Mouse (Mus musculus) C2C12 (cell line): Measurements from ENCODE around the gene Zmynd11. TPM values are rescaled to one million over a fixed set of nuclear protein-coding genes. Genes with fewer than 3 reads are reported as not detected.

Experiments used
- H3K27me3 ChIP-seq: one replicate; pipeline ENCODE4 v1.6.1; 2011; ENCODE audit not compliant: control insufficient read depth, insufficient read depth, insufficient read length
- H3K36me3 ChIP-seq: one replicate; pipeline ENCODE4 v1.6.1; 2011; ENCODE audit not compliant: control insufficient read depth, insufficient read depth
- H3K4me3 ChIP-seq: one replicate; pipeline ENCODE4 v1.5.1; 2011; ENCODE audit warnings: mild to moderate bottlenecking, control low read depth; ENCODE audit not compliant: poor library complexity, insufficient read depth, severe bottlenecking
- H3K79me2 ChIP-seq: one replicate; pipeline ENCODE4 v1.6.1; 2011; ENCODE audit not compliant: control insufficient read depth, insufficient read depth
- H3K79me3 ChIP-seq: one replicate; pipeline ENCODE4 v1.6.1; 2011; ENCODE audit warnings: low read depth, control low read depth
- H3ac ChIP-seq: one replicate; pipeline ENCODE3; 2011; ENCODE audit warnings: low read depth; ENCODE audit not compliant: control insufficient read depth, insufficient read length
- CEBPB ChIP-seq: IDR thresholded peaks from one replicate; pipeline ENCODE4 v1.6.1; 2011; ENCODE audit warnings: low read depth, mild to moderate bottlenecking, control low read depth, moderate library complexity
- CTCF ChIP-seq: IDR thresholded peaks from one replicate; pipeline ENCODE4 v1.5.1; 2011; ENCODE audit not compliant: control insufficient read depth, insufficient read depth, insufficient read length
- FOSL1 ChIP-seq: IDR thresholded peaks from one replicate; pipeline ENCODE4 v1.8.0; 2011; ENCODE audit warnings: mild to moderate bottlenecking, low read length; ENCODE audit not compliant: poor library complexity, insufficient read depth, severe bottlenecking
- MAX ChIP-seq: IDR thresholded peaks from one replicate; pipeline ENCODE4 v1.6.1; 2011; ENCODE audit warnings: mild to moderate bottlenecking, control low read depth
- MYOD1 ChIP-seq: IDR thresholded peaks from one replicate; pipeline ENCODE4 v1.6.1; 2011; ENCODE audit warnings: low read depth; ENCODE audit not compliant: control insufficient read depth, insufficient read length
- MYOG ChIP-seq: IDR thresholded peaks from one replicate; pipeline ENCODE4 v1.6.1; 2011; ENCODE audit not compliant: control insufficient read depth, insufficient read length; ENCODE audit errors: extremely low read depth
- USF1 ChIP-seq: IDR thresholded peaks from one replicate; pipeline ENCODE4 v1.6.1; 2011; ENCODE audit warnings: low read depth, mild to moderate bottlenecking, control low read depth, moderate library complexity
- polyA plus RNA-seq: library from polyadenylated mRNA; unstranded; fragments of >200 nt; fragmentation: generic; extraction: Trizol; gene quantifications from one replicate; pipeline ENCODE4 v1.2.1, GENCODE M21; 2012; ENCODE audit warnings: missing spikeins

Gene Zmynd11
- polyA plus RNA-seq, 1 experiment, result 33.2 TPM

DNA sequence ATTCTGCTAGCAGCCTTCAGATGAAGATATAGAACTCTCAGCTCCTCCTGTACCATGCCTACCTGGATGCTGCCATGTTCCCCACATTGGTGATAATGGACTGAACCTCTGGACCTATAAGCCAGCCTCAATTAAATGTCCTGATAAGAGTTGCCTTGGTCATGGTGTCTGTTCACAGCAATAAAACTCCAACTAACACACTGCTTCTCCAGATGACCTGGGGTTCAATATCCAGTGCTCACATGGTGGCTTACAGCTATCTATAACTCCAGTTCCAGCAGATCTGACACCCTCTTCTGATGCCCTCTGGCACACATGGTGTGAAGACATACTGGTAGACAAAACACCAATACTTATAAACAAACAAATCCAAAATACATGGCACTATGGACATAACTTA is 8.9 kb upstream of the Zmynd11 start:
- H3ac ChIP-seq, result no peak overlapping the region
- H3K27me3 ChIP-seq, result no peaks in the 10 kb centered on the region
- no peaks in the 10 kb centered on the region for H3K79me2 ChIP-seq
- H3K4me3 ChIP-seq, result no peak overlapping the region
- TF ChIP-seq CEBPB (no peak), CTCF (no peak), FOSL1 (no peak), MAX (no peak), MYOD1 (no peak), MYOG (no peak), USF1 (no peak)
- H3K79me3 ChIP-seq, result no peaks in the 10 kb centered on the region
- no peaks in the 10 kb centered on the region for H3K36me3 ChIP-seq

- Histone ChIP-seq H3K79me3 (peaks cover 15% of the 10 kb centered on the region), H3K36me3 (no peaks in the 10 kb centered on the region), H3K79me2 (peaks cover 19% of the 10 kb centered on the region), H3K4me3 (no peak overlapping the region), H3ac (no peak overlapping the region), H3K27me3 (no peaks in the 10 kb centered on the region)
- TF ChIP-seq FOSL1, result no peak
- no peak for TF ChIP-seq CEBPB
- no peak for TF ChIP-seq USF1
- no peak for TF ChIP-seq CTCF
These were observed 2.1 kb upstream of the Zmynd11 start for GRCm38 (mm10) chr13:9767279-9767678.

- H3K79me3 ChIP-seq, result peaks cover 21% of the 10 kb centered on the region
- H3K4me3 ChIP-seq, result no peak overlapping the region
- no peaks in the 10 kb centered on the region for H3K27me3 ChIP-seq
- no peak for TF ChIP-seq MYOG
- H3K79me2 ChIP-seq, result peaks cover 26% of the 10 kb centered on the region
- H3ac ChIP-seq, result no peak overlapping the region
- H3K36me3 ChIP-seq, result no peaks in the 10 kb centered on the region
These were observed 1.4 kb upstream of the Zmynd11 start for GRCm38 (mm10) chr13:9766497-9766896.

DNA sequence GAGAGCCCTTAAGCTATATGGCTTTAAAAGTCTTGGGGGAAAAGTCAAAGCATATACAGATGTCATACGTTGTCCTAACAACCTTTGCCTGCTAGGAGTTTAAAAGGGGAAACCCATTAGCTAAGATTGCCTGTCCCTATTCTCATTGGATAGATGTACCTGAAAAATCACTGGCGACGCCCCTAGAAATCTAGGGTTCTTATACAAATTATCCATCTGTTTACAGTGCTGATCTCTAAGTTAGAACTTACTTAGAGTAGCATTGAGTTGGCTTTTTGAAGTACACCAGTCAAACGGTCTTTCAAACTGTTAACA is 364 bp upstream of the Zmynd11 start:
- TF ChIP-seq MYOG (no peak), CEBPB (no peak), FOSL1 (no peak), USF1 (no peak), CTCF (no peak), MYOD1 (no peak), MAX (no peak)
- Histone ChIP-seq H3K4me3 (no peak overlapping the region), H3K36me3 (no peaks in the 10 kb centered on the region), H3ac (no peak overlapping the region), H3K79me3 (peaks cover 30% of the 10 kb centered on the region), H3K79me2 (peaks cover 36% of the 10 kb centered on the region), H3K27me3 (no peaks in the 10 kb centered on the region)

GRCm38 (mm10) chr13:9763828-9764645 is 1.1 kb downstream of the Zmynd11 start:
- Histone ChIP-seq H3K79me2 (peaks cover 51% of the 10 kb centered on the region), H3K36me3 (no peaks in the 10 kb centered on the region), H3K4me3 (peak overlapping the region; percentile 69), H3K27me3 (no peaks in the 10 kb centered on the region), H3K79me3 (peaks cover 44% of the 10 kb centered on the region), H3ac (peak overlapping the region; percentile 66)
- no peak for TF ChIP-seq CEBPB
- TF ChIP-seq MYOD1, result no peak
- no peak for TF ChIP-seq MAX
- no peak for TF ChIP-seq MYOG
- no peak for TF ChIP-seq FOSL1
- no peak for TF ChIP-seq CTCF
- no peak for TF ChIP-seq USF1

DNA sequence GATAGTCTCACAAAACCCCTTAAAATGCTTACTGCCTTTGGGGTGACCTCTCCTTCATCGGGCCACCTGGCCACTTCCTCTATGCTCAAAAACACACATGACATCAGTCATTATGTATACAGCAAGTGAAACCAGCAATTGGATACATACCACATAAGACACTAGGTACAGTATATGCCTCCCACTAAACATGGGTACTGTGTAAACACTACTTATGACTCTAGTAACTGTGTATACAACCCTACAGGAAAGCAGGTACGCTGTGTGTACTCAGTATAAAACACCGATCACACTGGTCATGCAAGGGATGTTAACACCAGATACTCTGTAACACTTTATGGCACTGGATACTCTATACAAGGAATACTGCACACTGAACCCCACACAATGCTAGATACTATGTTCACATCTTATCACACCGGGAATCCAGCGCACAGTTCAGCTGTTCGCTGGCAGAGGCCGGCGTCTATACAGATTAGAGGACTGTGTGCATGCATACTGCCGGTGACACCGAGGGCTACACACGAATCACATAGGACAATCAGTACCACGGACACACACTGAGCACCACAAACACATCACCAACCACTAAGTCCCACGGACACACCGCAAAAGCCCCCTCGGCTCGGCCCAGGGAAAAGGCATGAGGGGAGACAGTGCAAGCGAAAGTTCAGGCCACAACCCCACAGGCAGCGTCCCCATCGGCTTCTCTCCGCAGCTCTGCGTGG is 1.9 kb downstream of the Zmynd11 start:
- Histone ChIP-seq H3K79me3 (peaks cover 52% of the 10 kb centered on the region), H3ac (peak overlapping the region; percentile 66), H3K4me3 (peak overlapping the region; percentile 69), H3K36me3 (no peaks in the 10 kb centered on the region), H3K27me3 (no peaks in the 10 kb centered on the region), H3K79me2 (peaks cover 59% of the 10 kb centered on the region)
- TF ChIP-seq CTCF (no peak), MYOG (no peak), MAX (no peak), CEBPB (no peak), USF1 (no peak), MYOD1 (no peak), FOSL1 (no peak)
